Mouse (Mus musculus): Measurements from ENCODE around the gene Ces3a.
"Not testable (repeated sequence)": the region's sequence is repeated elsewhere in the genome, so short reads cannot be mapped to it uniquely, and the experiment has no call there.

Ces3a gene

GRCm38 (mm10) chr8:105093992-105094391, 45.6 kb downstream of the Ces3a start:
- no peak for DNase-seq (ENCODE audit: low read depth, low spot score)

DNA sequence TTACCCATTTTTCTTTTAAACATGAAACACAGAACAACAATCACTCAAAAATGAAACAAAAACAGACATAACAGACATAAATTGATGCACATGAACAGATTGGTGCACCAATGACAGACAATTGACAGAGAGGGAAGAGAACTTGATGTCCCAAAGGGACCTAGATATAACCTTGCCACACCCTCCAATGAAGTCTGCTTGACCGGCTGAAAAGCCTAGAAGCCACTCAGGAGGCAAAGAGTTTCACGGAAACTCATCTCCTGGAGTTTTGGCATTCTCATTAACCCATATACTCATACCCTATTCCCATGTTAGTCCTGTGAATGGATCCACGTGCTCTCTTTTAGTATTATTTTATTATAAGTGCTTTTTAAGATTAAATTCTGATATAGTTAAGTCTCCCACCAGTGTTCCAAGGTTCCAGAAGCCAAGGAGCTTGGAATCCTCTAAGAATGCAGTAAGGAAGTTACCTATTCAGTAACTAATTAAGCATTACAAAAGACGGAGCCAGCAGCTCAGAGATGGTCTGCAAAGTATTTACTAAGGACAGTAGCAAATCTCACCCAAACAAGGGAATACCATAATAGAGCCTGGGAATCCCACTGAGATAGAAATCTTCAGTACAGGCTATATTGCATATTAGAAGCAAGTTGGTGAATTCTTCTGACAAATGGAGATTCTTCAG, 53.8 kb downstream of the Ces3a start:
- not testable (repeated sequence) for DNase-seq (ENCODE audit: low read depth, low spot score)

GRCm38 (mm10) chr8:105103701-105104100, 55.3 kb downstream of the Ces3a start:
- not testable (repeated sequence) for DNase-seq (ENCODE audit: low read depth, low spot score)

DNA sequence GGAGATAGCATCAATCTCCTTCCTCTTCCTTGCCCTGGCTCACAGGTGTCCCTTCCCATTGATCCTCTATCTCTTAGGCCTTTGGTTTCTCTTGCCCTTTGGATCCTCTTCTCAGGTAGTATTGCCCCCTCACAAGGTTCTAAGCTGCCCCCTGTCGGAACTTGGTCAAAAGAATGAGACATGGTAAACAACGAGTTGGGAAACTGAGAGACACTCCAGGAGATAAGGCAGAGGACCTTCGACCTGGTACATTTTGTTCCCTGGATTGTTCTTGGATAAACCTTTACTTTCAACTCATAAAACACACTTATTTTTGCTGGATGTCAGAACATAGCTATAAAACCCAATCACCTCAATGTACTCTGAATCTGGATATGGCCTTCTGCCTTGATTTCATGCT, 55.8 kb downstream of the Ces3a start:
- no peak for DNase-seq (ENCODE audit: low read depth, low spot score)

Measured in forelimb bud, embryonic 11.5 days (tissue).